ENCODE assay signal across 27 mouse cellular contexts in genomic region chr4:55769656-55770055, GRCm38 (mm10).
DNase-seq lines count a peak whose midpoint lies in the region; ATAC-seq and TF ChIP-seq lines count a peak whose summit lies in the region.
"Had no signal": no experiment of that assay in that cellular context is flagged by ENCODE, and none has a peak within 500 bp of the region (broad histone marks: within the 10 kb centered on the region; RNA-seq: fewer than 3 reads in every experiment).

No protein-coding gene starts in this region.

- DNase-seq in 3T3-L1 (ENCODE audit: low read depth, low spot score) (peak; percentile 41), NIH3T3 (ENCODE audit: low read depth) (peak; percentile 43)
- no peak for DNase-seq in gastrocnemius, postnatal 4 days (ENCODE audit: low spot score in 2 of 2)
- no peak for DNase-seq in thymus, adult 18-20 months
- DNase-seq in cerebellum, postnatal 36 days: no peak
- DNase-seq: adrenal gland, adult 2 months; adrenal gland, postnatal 10 days; adrenal gland, postnatal 25 days; B cell, adult 2 months; cerebellum, adult 11 months; cerebellum, adult 18-20 months; cerebellum, adult 8-10 months; cerebellum, postnatal 10 days; cerebellum, postnatal 25 days; embryo, embryonic 11 days had no signal

- H3K4me2 ChIP-seq in intestine, embryonic 16.5 days (ENCODE audit: low read depth, low read length): no peak overlapping the region
- H3K4me2 ChIP-seq: embryonic facial prominence, embryonic 13.5 days; embryonic facial prominence, embryonic 15.5 days; forebrain, embryonic 12.5 days had no signal

- H3K9ac ChIP-seq in intestine, embryonic 16.5 days (ENCODE audit: low read depth, low read length): no peak overlapping the region
- H3K9ac ChIP-seq: embryonic facial prominence, embryonic 13.5 days; embryonic facial prominence, embryonic 15.5 days; forebrain, embryonic 12.5 days had no signal

- H3K36me3 ChIP-seq in intestine, embryonic 16.5 days (ENCODE audit: control insufficient read depth, insufficient read depth, low read length): no peaks in the 10 kb centered on the region
- H3K36me3 ChIP-seq in small intestine, adult 2 months (ENCODE audit: control insufficient read depth, insufficient read depth, low read length): no peaks in the 10 kb centered on the region
- H3K36me3 ChIP-seq: embryonic facial prominence, embryonic 13.5 days; embryonic facial prominence, embryonic 15.5 days; forebrain, embryonic 10.5 days; forebrain, embryonic 12.5 days; G1E had no signal

- TF ChIP-seq CTCF in small intestine, adult 2 months (IDR thresholded peaks at IDR 0.05; ENCODE audit: extremely low read depth, insufficient read length, insufficient replicate concordance, low read depth, low read length): no peak

- no peaks in the 10 kb centered on the region for H3K9me3 ChIP-seq in intestine, embryonic 16.5 days (ENCODE audit: control insufficient read depth, low read length)
- H3K9me3 ChIP-seq: embryonic facial prominence, embryonic 13.5 days; embryonic facial prominence, embryonic 15.5 days; forebrain, embryonic 10.5 days; forebrain, embryonic 12.5 days had no signal

- no peaks in the 10 kb centered on the region for H3K4me1 ChIP-seq in intestine, embryonic 16.5 days (ENCODE audit: control insufficient read depth, insufficient read depth, low read length)
- peaks cover 10% of the 10 kb centered on the region; the same call in 1 of the 2 replicates for H3K4me1 ChIP-seq in small intestine, adult 2 months (ENCODE audit: control insufficient read depth, insufficient read depth, insufficient read length, low read length)
- H3K4me1 ChIP-seq: embryonic facial prominence, embryonic 13.5 days; embryonic facial prominence, embryonic 15.5 days; forebrain, embryonic 10.5 days; forebrain, embryonic 12.5 days had no signal

- 75% methylated on average over 3 of the region's 3 CpGs for WGBS in intestine, embryonic 16.5 days
- WGBS in small intestine, adult 2 months: 58% methylated on average over 3 of the region's 3 CpGs

- H3K4me3 ChIP-seq in intestine, embryonic 16.5 days (ENCODE audit: low read length): no peak overlapping the region
- no peak overlapping the region for H3K4me3 ChIP-seq in small intestine, adult 2 months (ENCODE audit: low read depth, low read length)
- H3K4me3 ChIP-seq: embryonic facial prominence, embryonic 13.5 days; embryonic facial prominence, embryonic 15.5 days; erythroblast, embryonic 14.5 days; forebrain, embryonic 10.5 days; forebrain, embryonic 12.5 days had no signal

- no peak for TF ChIP-seq POLR2A in small intestine, adult 2 months (IDR thresholded peaks at IDR 0.05; ENCODE audit: low read depth, low read length)

- ATAC-seq in intestine, embryonic 16.5 days: peak; percentile 76
- ATAC-seq: CD4-positive, CD25-positive, alpha-beta regulatory T cell, adult 4 months; forebrain, embryonic 14.5 days; forebrain, embryonic 16.5 days had no signal

- no peak overlapping the region for H3K27ac ChIP-seq in intestine, embryonic 16.5 days (ENCODE audit: low read length)
- peak overlapping the region; percentile 60 for H3K27ac ChIP-seq in small intestine, adult 2 months (ENCODE audit: insufficient read depth, low read depth, low read length)
- H3K27ac ChIP-seq: embryonic facial prominence, embryonic 13.5 days; embryonic facial prominence, embryonic 15.5 days; forebrain, embryonic 10.5 days; forebrain, embryonic 12.5 days had no signal

- H3K27me3 ChIP-seq in intestine, embryonic 16.5 days (replicated peaks; ENCODE audit: control insufficient read depth, insufficient read depth, low read length): no peaks in the 10 kb centered on the region
- no peaks in the 10 kb centered on the region for H3K27me3 ChIP-seq in small intestine, adult 2 months (ENCODE audit: control insufficient read depth, insufficient read depth, low read length)
- H3K27me3 ChIP-seq: CH12.LX; embryonic facial prominence, embryonic 13.5 days; embryonic facial prominence, embryonic 15.5 days; forebrain, embryonic 12.5 days had no signal

Comparison
In these comparisons a context has a peak if more than half of its experiments do, and no peak if none do; other contexts are left out.
1. DNase-seq: peak in 3T3-L1 (single experiment) and NIH3T3 (single experiment); none in gastrocnemius, postnatal 4 days (0 of 2), thymus, adult 18-20 months (0 of 2) and cerebellum, postnatal 36 days (0 of 2).